Mouse (Mus musculus): Measurements from ENCODE around the gene Nrap. TPM values are rescaled to one million over a fixed set of nuclear protein-coding genes. Genes with fewer than 3 reads are reported as not detected.

Nrap gene
- total RNA-seq, 2 experiments from 2014 or later, result 675 to 914 TPM

DNA sequence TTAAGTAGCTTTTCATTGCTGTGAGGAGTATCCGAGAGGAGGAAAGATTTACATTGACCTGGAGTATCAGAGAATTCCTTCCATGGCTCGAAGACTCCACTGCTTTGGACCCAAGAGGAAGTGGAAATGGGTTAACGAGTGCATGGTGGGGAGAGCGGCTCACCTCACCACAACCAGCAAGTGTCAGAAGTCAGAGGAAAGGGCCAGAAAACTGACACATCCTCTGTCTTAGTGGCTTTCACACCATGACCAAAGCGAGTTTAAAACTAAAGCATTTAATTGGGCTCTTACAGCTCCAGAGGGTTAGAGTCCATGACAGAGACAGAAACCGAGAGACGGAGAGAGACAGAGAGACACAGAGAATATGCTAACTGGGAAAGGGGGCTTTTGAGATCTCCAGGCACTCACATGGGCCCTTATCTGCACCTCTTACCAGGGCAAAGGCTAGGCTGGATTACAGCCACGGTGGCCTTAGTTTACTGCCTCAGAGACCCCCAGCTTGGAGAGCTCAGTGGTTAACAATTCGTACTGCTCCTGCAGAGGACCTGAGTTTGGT, 3.6 kb upstream of the Nrap start:
- DNase-seq, result no peak
- no peak for TF ChIP-seq CTCF (IDR thresholded peaks at IDR 0.05)
- intact Hi-C loops (cut with DNase I), result no loop called here
- Histone ChIP-seq H3K27ac (no peak overlapping the region), H3K4me3 (no peak overlapping the region)

- Histone ChIP-seq H3K27ac (peak overlapping the region; percentile 96), H3K4me3 (no peak overlapping the region)
- TF ChIP-seq CTCF (IDR thresholded peaks at IDR 0.05), result no peak
- DNase-seq, result no peak
- intact Hi-C loops (cut with DNase I), result no loop called here
Observed at GRCm38 (mm10) chr19:56391307-56392046, 1.6 kb upstream of the Nrap start.

DNA sequence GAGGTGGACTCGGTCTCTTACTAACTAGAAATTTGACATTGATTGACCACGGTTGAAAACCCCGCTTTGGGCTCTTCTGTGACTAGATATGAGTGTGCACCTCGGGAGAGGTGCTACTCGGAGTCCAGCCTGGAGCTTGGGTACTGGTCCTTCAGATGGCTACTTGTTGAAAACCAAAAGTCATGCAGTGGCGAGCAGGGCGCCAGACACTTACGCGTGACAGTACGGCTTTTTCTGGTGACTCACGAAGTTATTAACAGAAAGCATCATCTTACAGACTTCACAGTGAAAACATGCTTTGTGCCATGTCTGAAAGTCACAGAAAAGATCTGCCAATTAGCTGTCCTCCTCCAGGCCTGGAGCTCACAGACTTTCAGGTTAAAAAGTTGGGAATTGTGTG, 661 bp downstream of the Nrap start:
- intact Hi-C loops (cut with DNase I), result no loop called here
- no peak for TF ChIP-seq CTCF (IDR thresholded peaks at IDR 0.05)
- peak overlapping the region; percentile 71 for H3K4me3 ChIP-seq
- peak; percentile 83 for DNase-seq
- peak overlapping the region; percentile 96 for H3K27ac ChIP-seq

- H3K4me3 ChIP-seq, result peak overlapping the region; percentile 71
- no peak for TF ChIP-seq CTCF (IDR thresholded peaks at IDR 0.05)
- no peak for DNase-seq
Observed at GRCm38 (mm10) chr19:56387726-56388302, 2.0 kb downstream of the Nrap start.

GRCm38 (mm10) chr19:56386095-56386494, 3.7 kb downstream of the Nrap start:
- no peak for DNase-seq
- no peak for TF ChIP-seq CTCF (IDR thresholded peaks at IDR 0.05)

More at GRCm38 (mm10) chr19:56387726-56388302, 2.0 kb downstream of the Nrap start:
- peak overlapping the region; percentile 96 for H3K27ac ChIP-seq
- intact Hi-C loops (cut with DNase I), result loop anchor here (2.0 kb wide), 1 partner anchor 31 kb away; no protein-coding TSS in a partner anchor

GRCm38 (mm10) chr19:56385546-56385945, 4.3 kb downstream of the Nrap start:
- Histone ChIP-seq H3K27ac (no peak overlapping the region), H3K4me3 (peak overlapping the region; percentile 71)
- DNase-seq, result no peak
- no peak for TF ChIP-seq CTCF (IDR thresholded peaks at IDR 0.05)
- intact Hi-C loops (cut with DNase I), result no loop called here

More at GRCm38 (mm10) chr19:56386095-56386494, 3.7 kb downstream of the Nrap start:
- H3K4me3 ChIP-seq, result peak overlapping the region; percentile 71
- H3K27ac ChIP-seq, result no peak overlapping the region
- intact Hi-C loops (cut with DNase I), result loop anchor here (2.0 kb wide), 1 partner anchor 29 kb away; no protein-coding TSS in a partner anchor

DNA sequence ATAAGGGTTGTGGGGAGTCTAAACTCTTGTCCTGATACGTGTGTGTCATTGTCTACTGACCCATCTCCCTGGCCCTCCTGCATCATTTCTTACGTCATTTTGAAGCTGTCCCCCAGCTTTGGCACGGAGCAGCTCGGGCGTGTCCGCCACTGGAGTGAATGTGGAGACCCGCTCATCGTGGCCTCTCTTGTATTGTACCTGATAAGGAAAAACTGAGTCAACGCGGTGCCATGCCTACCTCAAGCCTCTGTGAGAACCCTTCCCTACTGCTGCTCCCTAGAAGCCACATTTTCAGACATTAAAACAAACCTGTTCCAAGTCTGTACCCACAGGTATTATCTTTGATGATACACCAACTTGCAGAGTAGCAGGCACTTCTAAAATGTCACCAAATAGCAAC, 8.4 kb downstream of the Nrap start:
- H3K27ac ChIP-seq, result no peak overlapping the region
- H3K4me3 ChIP-seq, result no peak overlapping the region
- intact Hi-C loops (cut with DNase I), result no loop called here
- peak; percentile 12 for DNase-seq
- no peak for TF ChIP-seq CTCF (IDR thresholded peaks at IDR 0.05)

GRCm38 (mm10) chr19:56380341-56380740, 9.5 kb downstream of the Nrap start:
- no peak for TF ChIP-seq CTCF (IDR thresholded peaks at IDR 0.05)
- H3K4me3 ChIP-seq, result no peak overlapping the region
- intact Hi-C loops (cut with DNase I), result no loop called here
- H3K27ac ChIP-seq, result no peak overlapping the region
- peak; percentile 17 for DNase-seq

- intact Hi-C loops (cut with DNase I), result no loop called here
- H3K4me3 ChIP-seq, result no peak overlapping the region; the same call in 1 of the 2 replicates
- TF ChIP-seq CTCF (IDR thresholded peaks at IDR 0.05), result no peak
- DNase-seq, result peak; percentile 70
- H3K27ac ChIP-seq, result peak overlapping the region; percentile 71
Observed at GRCm38 (mm10) chr19:56378554-56379172, 11.2 kb downstream of the Nrap start.

GRCm38 (mm10) chr19:56378007-56378406, 11.8 kb downstream of the Nrap start:
- no peak for DNase-seq
- H3K27ac ChIP-seq, result peak overlapping the region; percentile 71; the same call in 1 of the 2 replicates
- intact Hi-C loops (cut with DNase I), result no loop called here
- TF ChIP-seq CTCF (IDR thresholded peaks at IDR 0.05), result no peak
- H3K4me3 ChIP-seq, result no peak overlapping the region; the same call in 1 of the 2 replicates

DNA sequence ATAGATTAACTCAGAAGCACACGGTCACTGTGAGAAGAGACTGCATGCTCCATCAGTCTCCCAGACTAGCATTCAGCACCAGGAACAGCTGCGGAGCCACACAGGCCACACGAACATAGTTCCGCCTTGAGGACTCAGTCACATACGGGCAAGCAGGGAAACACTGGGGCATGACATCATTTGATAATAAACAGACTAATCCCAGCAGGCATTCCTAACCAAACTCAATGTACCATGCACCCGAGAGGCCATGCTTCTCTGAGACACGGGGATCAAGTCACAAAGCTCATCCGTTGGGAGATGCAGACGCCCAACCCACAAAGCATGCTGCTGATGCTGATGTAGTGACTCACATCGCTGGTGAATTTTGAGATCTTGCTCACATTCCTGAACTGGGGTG, 15.8 kb downstream of the Nrap start:
- DNase-seq, result no peak
- H3K4me3 ChIP-seq, result no peak overlapping the region
- H3K27ac ChIP-seq, result no peak overlapping the region
- TF ChIP-seq CTCF (IDR thresholded peaks at IDR 0.05), result no peak
- intact Hi-C loops (cut with DNase I), result no loop called here

DNA sequence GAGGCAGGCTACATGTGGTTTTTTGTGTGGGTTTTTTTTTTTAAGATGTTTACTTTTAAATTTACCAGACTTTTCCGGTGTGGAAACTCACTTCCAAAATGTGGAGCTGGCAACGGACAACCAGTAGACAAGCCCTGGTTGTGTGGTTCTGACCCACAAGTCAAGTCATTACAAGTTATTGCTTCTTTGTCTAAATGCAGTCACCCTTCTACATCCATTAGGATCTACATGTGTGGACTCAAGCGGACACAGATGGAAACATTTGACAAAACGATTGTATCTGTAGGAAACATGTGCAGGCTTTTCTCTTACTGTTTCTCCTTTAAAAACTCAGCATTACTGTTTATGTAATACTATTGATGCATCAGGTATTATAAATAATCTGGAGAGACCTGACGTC, 16.6 kb downstream of the Nrap start:
- Histone ChIP-seq H3K4me3 (no peak overlapping the region), H3K27ac (no peak overlapping the region)
- no peak for TF ChIP-seq CTCF (IDR thresholded peaks at IDR 0.05)
- intact Hi-C loops (cut with DNase I), result no loop called here
- no peak for DNase-seq

DNA sequence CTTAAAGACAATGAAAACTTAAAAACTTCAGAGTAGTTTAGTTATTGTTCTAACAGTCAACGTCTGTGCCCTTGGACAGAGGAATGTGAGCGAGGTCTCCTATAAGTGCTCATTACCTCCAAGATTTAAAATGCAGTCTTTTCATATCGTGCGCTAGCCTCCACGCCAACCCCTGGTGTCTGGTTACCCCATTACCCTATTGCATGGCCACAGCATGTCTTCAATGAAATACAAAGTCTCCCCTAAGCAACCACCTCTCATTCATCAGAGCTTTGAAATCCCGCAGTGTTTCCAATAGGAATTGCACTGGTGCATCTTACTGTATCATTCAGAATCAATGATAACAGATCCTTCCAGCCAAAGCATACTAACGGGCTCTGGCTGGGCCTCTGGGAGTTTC, 17.6 kb downstream of the Nrap start:
- TF ChIP-seq CTCF (IDR thresholded peaks at IDR 0.05), result no peak
- H3K27ac ChIP-seq, result no peak overlapping the region
- no peak overlapping the region for H3K4me3 ChIP-seq
- no peak for DNase-seq
- intact Hi-C loops (cut with DNase I), result no loop called here

Data from gastrocnemius, adult 2 months (tissue).